24 mouse cellular contexts compared by ENCODE assay signal in the genomic region with DNA sequence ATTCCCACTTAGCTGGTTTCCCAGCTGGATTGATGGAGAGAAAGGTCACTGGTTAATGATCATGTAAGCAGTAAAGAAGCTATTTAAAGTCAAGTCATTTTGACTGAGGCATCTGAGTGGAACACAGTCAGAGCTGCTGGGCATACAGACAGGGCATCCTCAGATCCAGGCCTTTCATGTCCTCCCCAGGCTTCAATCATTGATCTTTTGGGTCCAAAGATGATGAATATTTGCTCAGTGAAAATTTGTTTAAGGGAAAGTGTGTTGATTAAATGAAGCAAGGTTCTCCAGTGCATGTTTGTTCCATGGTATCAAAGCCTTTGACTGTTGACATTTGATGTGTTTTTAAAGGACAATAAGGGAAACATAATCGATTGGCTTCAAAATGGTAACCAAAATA. TPM values are rescaled to one million over a fixed set of nuclear protein-coding genes. Genes with fewer than 3 reads are reported as not detected.
"Had no signal": no experiment of that assay in that cellular context is flagged by ENCODE, and none has a peak within 500 bp of the region (broad histone marks: within the 10 kb centered on the region; RNA-seq: fewer than 3 reads in every experiment).

No protein-coding gene starts in this region.

- DNase-seq: kidney, adult 18-20 months; kidney, postnatal 25 days; layer of hippocampus, adult 9-11 months; lung, adult 18-20 months; lung, postnatal 10 days; lung, postnatal 36 days; right cerebral cortex, postnatal 4 days; thymus, adult 2 months; thymus, postnatal 14 days; thymus, postnatal 4 days had no signal

- H3K4me3 ChIP-seq: layer of hippocampus, adult 2 months; limb, embryonic 10.5 days; limb, embryonic 13.5 days; lung, embryonic 15.5 days; megakaryocyte, embryonic 14.5 days; midbrain, embryonic 10.5 days; midbrain, embryonic 13.5 days; myocyte; neural tube, embryonic 13.5 days had no signal

- H3K36me3 ChIP-seq: limb, embryonic 10.5 days; limb, embryonic 13.5 days; lung, embryonic 15.5 days; midbrain, embryonic 10.5 days; midbrain, embryonic 13.5 days; neural tube, embryonic 13.5 days had no signal

- H3K4me2 ChIP-seq: limb, embryonic 13.5 days; lung, embryonic 15.5 days; midbrain, embryonic 13.5 days; neural tube, embryonic 13.5 days had no signal

- H3K27me3 ChIP-seq: limb, embryonic 13.5 days; lung, embryonic 15.5 days; megakaryocyte, embryonic 14.5 days; midbrain, embryonic 13.5 days; neural tube, embryonic 13.5 days had no signal

- H3K27ac ChIP-seq: kidney, postnatal 0 days; layer of hippocampus, adult 2 months; limb, embryonic 10.5 days; limb, embryonic 13.5 days; lung, embryonic 15.5 days; midbrain, embryonic 10.5 days; midbrain, embryonic 13.5 days; neural tube, embryonic 13.5 days; stomach, postnatal 0 days had no signal

- H3K9ac ChIP-seq: limb, embryonic 13.5 days; lung, embryonic 15.5 days; midbrain, embryonic 13.5 days; neural tube, embryonic 13.5 days had no signal

- H3K4me1 ChIP-seq: limb, embryonic 10.5 days; limb, embryonic 13.5 days; lung, embryonic 15.5 days; megakaryocyte, embryonic 14.5 days; midbrain, embryonic 10.5 days; midbrain, embryonic 13.5 days; neural tube, embryonic 13.5 days had no signal

- ATAC-seq: intestine, embryonic 16.5 days; midbrain, embryonic 13.5 days; midbrain, embryonic 16.5 days had no signal

- H3K9me3 ChIP-seq: limb, embryonic 10.5 days; limb, embryonic 13.5 days; lung, embryonic 15.5 days; megakaryocyte, embryonic 14.5 days; midbrain, embryonic 10.5 days; midbrain, embryonic 13.5 days; neural tube, embryonic 13.5 days had no signal

RNA-seq across cellular contexts. Expression of a gene that starts 39.9 kb away (rescaled TPM):
- total RNA-seq: neutrophil, adult 5-6 weeks had no signal
